Mouse (Mus musculus): ENCODE data around the gene Chrdl1.

- no peak for TF ChIP-seq CTCF (IDR thresholded peaks at IDR 0.05; ENCODE audit: control insufficient read depth, insufficient read depth, insufficient read length)
- no peak for TF ChIP-seq MAX (IDR thresholded peaks at IDR 0.05)
- TF ChIP-seq MYOD1 (IDR thresholded peaks at IDR 0.05; ENCODE audit: control insufficient read depth, insufficient read length, low read depth): no peak
Observed at GRCm38 (mm10) chrX:143393791-143394369, at the start of gene Chrdl1.
